Mouse (Mus musculus) heart, postnatal 36 days (tissue): Measurements from ENCODE around the gene Cdkn3. TPM values are rescaled to one million over a fixed set of nuclear protein-coding genes. Genes with fewer than 3 reads are reported as not detected.

Source experiments
- total RNA-seq, 2 experiments: library from RNA; stranded (reverse); gene quantifications; 2 replicates each; pipeline ENCODE4 v1.2.3; 2021

The Cdkn3 gene
- total RNA-seq, 2 experiments from 2014 or later, result 0.78 to 1.5 TPM

Other genes starting within 250 kb of the Cdkn3 start
- 10 to 100 TPM; 51.1 to 51.7 TPM for gene Cnih1, start 27.9 kb downstream of the Cdkn3 start, total RNA-seq
- gene Gmfb, start 61.7 kb downstream of the Cdkn3 start, total RNA-seq, result 10 to 100 TPM; 28.0 to 31.3 TPM
- 10 to 100 TPM; 31.8 to 37.1 TPM for gene Cgrrf1, start 71.6 kb downstream of the Cdkn3 start, total RNA-seq
- gene Samd4, start 122.3 kb downstream of the Cdkn3 start, total RNA-seq, result 10 to 100 TPM; 56.0 to 58.2 TPM